Mouse (Mus musculus) MEL (cell line): ENCODE measurements at regions not wholly inside any gene's neighbourhood (a gene's known extent, or its start where the extent isn't known, plus 50 kb on each side); places are given as distances from the start of the nearest gene placed in this dataset.

ENCODE experiments used
- DNase-seq: peaks from one replicate; pipeline ENCODE4 v3.0.0; 2011; ENCODE audit warnings: low read depth, low spot score
- H3K27ac ChIP-seq: 2 replicates; pipeline ENCODE4 v1.5.1; 2012; ENCODE audit warnings: low read depth, mild to moderate bottlenecking, control low read depth, low read length, moderate library complexity; ENCODE audit not compliant: control insufficient read depth
- H3K27me3 ChIP-seq, 2 experiments: fragments of 150-350 bp in 1 of 2; sonication (generic) in 1 of 2; 2 replicates each; pipeline ENCODE4 v1.6.1; 2012; ENCODE audit warnings: low read length in 2 of 2, mild to moderate bottlenecking in 2 of 2, improper control_type of control experiment in 1 of 2, moderate library complexity in 1 of 2; ENCODE audit not compliant: insufficient read depth in 2 of 2, control insufficient read depth in 1 of 2
- H3K36me3 ChIP-seq, 2 experiments: 2 replicates each; pipeline ENCODE4 v1.6.1; 2012 to 2014; ENCODE audit warnings: low read length in 2 of 2, improper control_type of control experiment in 1 of 2, inconsistent platforms in 1 of 2, mild to moderate bottlenecking in 1 of 2; ENCODE audit not compliant: insufficient read depth in 2 of 2, control insufficient read depth in 1 of 2
- H3K4me1 ChIP-seq, 2 experiments: fragments of 150-350 bp in 1 of 2; sonication (generic) in 1 of 2; 2 replicates each; pipeline ENCODE4 v1.6.1; 2012; ENCODE audit warnings: low read length in 2 of 2, improper control_type of control experiment in 1 of 2, mild to moderate bottlenecking in 1 of 2; ENCODE audit not compliant: insufficient read depth in 2 of 2, control insufficient read depth in 1 of 2
- H3K4me3 ChIP-seq, 2 experiments: fragments of 150-350 bp in 1 of 2; sonication (generic) in 1 of 2; 2 replicates each; pipeline ENCODE4 v1.5.1; 2012; ENCODE audit warnings: low read depth in 2 of 2, low read length in 2 of 2, mild to moderate bottlenecking in 2 of 2, moderate library complexity in 2 of 2, control low read depth in 1 of 2, improper control_type of control experiment in 1 of 2; ENCODE audit not compliant: control insufficient read depth in 1 of 2, insufficient read depth in 1 of 2
- H3K79me2 ChIP-seq: 2 replicates; pipeline ENCODE4 v1.6.1; 2012; ENCODE audit warnings: mild to moderate bottlenecking, low read length, moderate library complexity; ENCODE audit not compliant: control insufficient read depth, poor library complexity, insufficient read depth
- H3K9ac ChIP-seq: 2 replicates; pipeline ENCODE4 v1.6.1; 2012; ENCODE audit warnings: low read depth, mild to moderate bottlenecking, control low read depth, low read length, moderate library complexity; ENCODE audit not compliant: control insufficient read depth, poor library complexity, severe bottlenecking
- H3K9me3 ChIP-seq: fragments of 150-350 bp; sonication (generic); replicated peaks from 2 replicates; pipeline ENCODE4 v1.6.1; 2012; ENCODE audit warnings: mild to moderate bottlenecking, low read length, improper control_type of control experiment, moderate library complexity; ENCODE audit not compliant: insufficient read depth
- E2F4 ChIP-seq: IDR thresholded peaks from 2 replicates; pipeline ENCODE4 v1.6.1; 2011; ENCODE audit warnings: low read depth, low read length, improper control_type of control experiment, borderline replicate concordance
- ETS1 ChIP-seq: IDR thresholded peaks from 2 replicates; pipeline ENCODE4 v1.6.1; 2012; ENCODE audit warnings: low read depth, mild to moderate bottlenecking, inconsistent platforms, low read length, improper control_type of control experiment, moderate library complexity
- KAT2A ChIP-seq: conservative IDR thresholded peaks from 2 replicates; pipeline ENCODE4 v1.6.1; 2012; ENCODE audit warnings: low read depth, low read length, improper control_type of control experiment, inconsistent platforms
- MAZ ChIP-seq: IDR thresholded peaks from 2 replicates; pipeline ENCODE4 v1.6.1; 2012; ENCODE audit warnings: low read depth, mild to moderate bottlenecking, inconsistent platforms, low read length, improper control_type of control experiment
- MEF2A ChIP-seq: IDR thresholded peaks from 2 replicates; pipeline ENCODE4 v1.6.1; 2014; ENCODE audit warnings: low read depth, mild to moderate bottlenecking, inconsistent platforms, low read length, improper control_type of control experiment; ENCODE audit not compliant: poor library complexity, insufficient replicate concordance, severe bottlenecking; ENCODE audit errors: extremely low read depth
- MXI1 ChIP-seq: IDR thresholded peaks from 2 replicates; pipeline ENCODE4 v1.6.1; 2011; ENCODE audit warnings: mild to moderate bottlenecking, low read depth, low read length, improper control_type of control experiment
- MYC ChIP-seq: IDR thresholded peaks from 2 replicates; pipeline ENCODE4 v1.6.1; 2011; ENCODE audit warnings: low read depth, mild to moderate bottlenecking, low read length, improper control_type of control experiment, moderate library complexity
- NELFE ChIP-seq: IDR thresholded peaks from 2 replicates; pipeline ENCODE4 v1.6.1; 2011; ENCODE audit warnings: low read depth, low read length, improper control_type of control experiment
- POLR2AphosphoS2 ChIP-seq: IDR thresholded peaks from 2 replicates; pipeline ENCODE4 v1.6.1; 2011; ENCODE audit warnings: low read length, improper control_type of control experiment
- RAD21 ChIP-seq: IDR thresholded peaks from 2 replicates; pipeline ENCODE4 v1.6.1; 2011; ENCODE audit warnings: mild to moderate bottlenecking, low read depth, low read length, improper control_type of control experiment
- RCOR1 ChIP-seq: IDR thresholded peaks from 2 replicates; pipeline ENCODE4 v1.6.1; 2012; ENCODE audit warnings: low read depth, mild to moderate bottlenecking, inconsistent platforms, low read length, improper control_type of control experiment
- SIN3A ChIP-seq: IDR thresholded peaks from 2 replicates; pipeline ENCODE4 v1.6.1; 2012; ENCODE audit warnings: low read length, improper control_type of control experiment, inconsistent platforms
- TAL1 ChIP-seq: IDR thresholded peaks from 2 replicates; pipeline ENCODE4 v1.6.1; 2012; ENCODE audit warnings: mild to moderate bottlenecking, inconsistent platforms, low read length, moderate library complexity, mixed read lengths
- TBP ChIP-seq: IDR thresholded peaks from 2 replicates; pipeline ENCODE4 v1.8.0; 2011; ENCODE audit warnings: low read depth, low read length, improper control_type of control experiment
- TCF12 ChIP-seq: IDR thresholded peaks from 2 replicates; pipeline ENCODE4 v1.6.1; 2014; ENCODE audit warnings: low read depth, mild to moderate bottlenecking, inconsistent platforms, low read length, improper control_type of control experiment, moderate library complexity
- USF2 ChIP-seq, 2 experiments: IDR thresholded peaks; 2 replicates each; pipeline ENCODE4 v1.6.1; 2011 to 2012; ENCODE audit warnings: improper control_type of control experiment in 2 of 2, low read length in 2 of 2, borderline replicate concordance in 1 of 2, inconsistent platforms in 1 of 2, low read depth in 1 of 2, mild to moderate bottlenecking in 1 of 2; ENCODE audit not compliant: insufficient read depth in 1 of 2
- ZNF384 ChIP-seq: IDR thresholded peaks from 2 replicates; pipeline ENCODE4 v1.6.1; 2012; ENCODE audit warnings: low read depth, mild to moderate bottlenecking, inconsistent platforms, low read length, improper control_type of control experiment

GRCm38 (mm10) chr11:6962786-6963575, 100.3 kb upstream of the Adcy1 start:
- Histone ChIP-seq H3K27ac (no peak overlapping the region), H3K4me1 (no peaks in the 10 kb centered on the region), H3K9me3 (no peaks in the 10 kb centered on the region; the same call in 1 of the 2 replicates), H3K27me3 (no peaks in the 10 kb centered on the region), H3K4me3 (no peak overlapping the region), H3K9ac (no peak overlapping the region), H3K79me2 (no peaks in the 10 kb centered on the region), H3K36me3 (no peaks in the 10 kb centered on the region)
- DNase-seq: no peak
- TF ChIP-seq TBP: no peak
- TF ChIP-seq TAL1: no peak
- TF ChIP-seq ZNF384: no peak
- TF ChIP-seq RCOR1: no peak
- TF ChIP-seq POLR2AphosphoS2: no peak
- no peak for TF ChIP-seq KAT2A
- TF ChIP-seq E2F4: no peak
- TF ChIP-seq, all 39 proteins: peak for 0

GRCm38 (mm10) chr11:6962322-6962721, 101.0 kb upstream of the Adcy1 start:
- H3K27me3 ChIP-seq: no peaks in the 10 kb centered on the region
- no peak overlapping the region for H3K27ac ChIP-seq
- no peak for DNase-seq
- H3K79me2 ChIP-seq: no peaks in the 10 kb centered on the region
- H3K9ac ChIP-seq: no peak overlapping the region
- H3K9me3 ChIP-seq: no peaks in the 10 kb centered on the region; the same call in 1 of the 2 replicates
- no peaks in the 10 kb centered on the region for H3K36me3 ChIP-seq
- TF ChIP-seq SIN3A: no peak
- no peak for TF ChIP-seq NELFE
- TF ChIP-seq E2F4: no peak
- no peak for TF ChIP-seq MEF2A
- no peak for TF ChIP-seq RAD21
- no peak for TF ChIP-seq USF2 (IDR thresholded peaks at IDR 0.05; ENCODE audit: borderline replicate concordance in 1 of 2, insufficient read depth in 1 of 2, low read depth in 1 of 2, low read length in 2 of 2)
- TF ChIP-seq MYC: no peak
- TF ChIP-seq MXI1: no peak
- TF ChIP-seq TCF12: no peak
- TF ChIP-seq ETS1: no peak
- no peak for TF ChIP-seq MAZ
- no peaks in the 10 kb centered on the region for H3K4me1 ChIP-seq
- H3K4me3 ChIP-seq: no peak overlapping the region
